Mouse (Mus musculus) cerebellum, adult 9-10 months (tissue): Measurements from ENCODE around the gene Ushbp1.
A peak's percentile ranks its signal among the peaks of the same experiment; 100 is the strongest.

ENCODE experiments used
- DNase-seq: peaks from one replicate; pipeline ENCODE4 v3.0.0; 2022

Gene Ushbp1

GRCm38 (mm10) chr8:71392391-71392790 lies 3.2 kb downstream of the Ushbp1 start:
- no peak for DNase-seq

GRCm38 (mm10) chr8:71391696-71392095 lies 3.9 kb downstream of the Ushbp1 start:
- no peak for DNase-seq

GRCm38 (mm10) chr8:71388267-71388666 lies 7.3 kb downstream of the Ushbp1 start:
- DNase-seq, result no peak

GRCm38 (mm10) chr8:71385212-71385835 lies 10.3 kb downstream of the Ushbp1 start:
- no peak for DNase-seq

GRCm38 (mm10) chr8:71383860-71384259 lies 11.7 kb downstream of the Ushbp1 start:
- DNase-seq, result no peak

- peak; percentile 42 for DNase-seq
Measured at GRCm38 (mm10) chr8:71383396-71383795, 12.2 kb downstream of the Ushbp1 start.

GRCm38 (mm10) chr8:71381971-71382961 lies 13.3 kb downstream of the Ushbp1 start:
- peak; percentile 86 for DNase-seq

GRCm38 (mm10) chr8:71381421-71381970 lies 14.1 kb downstream of the Ushbp1 start, which contains the start of gene Nr2f6:
TSS of gene Nr2f6 (minus strand) at chr8:71381960.
- peak; percentile 67 for DNase-seq

GRCm38 (mm10) chr8:71380178-71381171 lies 15.1 kb downstream of the Ushbp1 start:
- DNase-seq, result peak; percentile 64

GRCm38 (mm10) chr8:71379512-71380075 lies 16.0 kb downstream of the Ushbp1 start:
- DNase-seq, result peak; percentile 46

GRCm38 (mm10) chr8:71379008-71379407 lies 16.6 kb downstream of the Ushbp1 start:
- DNase-seq, result no peak

- peak; percentile 56 for DNase-seq
Measured at GRCm38 (mm10) chr8:71376423-71377030, 19.1 kb downstream of the Ushbp1 start.

- DNase-seq, result peak; percentile 89
Measured at GRCm38 (mm10) chr8:71375581-71376422, 19.8 kb downstream of the Ushbp1 start.

GRCm38 (mm10) chr8:71374616-71375206 lies 20.9 kb downstream of the Ushbp1 start:
- DNase-seq, result peak; percentile 55

- peak; percentile 46 for DNase-seq
Measured at GRCm38 (mm10) chr8:71373000-71373399, 22.6 kb downstream of the Ushbp1 start.

- peak; percentile 69 for DNase-seq
Measured at GRCm38 (mm10) chr8:71372427-71372826, 23.2 kb downstream of the Ushbp1 start.

GRCm38 (mm10) chr8:71371236-71371848 lies 24.3 kb downstream of the Ushbp1 start, which contains the start of gene Ocel1:
TSS of gene Ocel1 (plus strand) at chr8:71371298.
- peak; percentile 96 for DNase-seq

- peak; percentile 73 for DNase-seq
Measured at GRCm38 (mm10) chr8:71370711-71371235, 24.8 kb downstream of the Ushbp1 start.
